Mouse (Mus musculus) MEL-GATA-1-ER (cell line): ENCODE results near the gene Clstn3.
"Not testable (repeated sequence)": the region's sequence is repeated elsewhere in the genome, so short reads cannot be mapped to it uniquely, and the experiment has no call there.

Experiments used
- DNase-seq: peaks from one replicate; pipeline ENCODE4 v3.0.0-alpha.2; 2012; ENCODE audit warnings: low read depth; ENCODE audit errors: extremely low read depth

Clstn3 gene

DNA sequence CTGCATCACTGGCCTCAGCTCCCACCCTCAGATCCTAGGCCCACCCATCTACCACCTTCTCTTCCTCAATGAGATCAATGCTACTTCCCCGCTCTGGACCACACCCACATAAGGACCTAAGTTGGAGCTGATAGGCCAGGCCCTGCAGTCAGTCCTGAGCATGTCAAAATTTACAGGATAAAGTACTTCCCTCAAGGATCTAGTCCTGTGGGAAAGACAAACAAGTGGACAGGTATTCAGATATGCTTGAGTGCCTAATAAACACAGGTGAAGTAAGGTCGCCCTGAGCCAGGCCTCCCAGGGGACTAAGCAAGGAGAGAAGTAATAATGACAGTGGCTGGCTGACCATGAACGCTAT is 15.0 kb upstream of the Clstn3 start:
- peak; percentile 85 for DNase-seq

- peak; percentile 57 for DNase-seq
Observed at GRCm38 (mm10) chr6:124478874-124479572, 14.4 kb upstream of the Clstn3 start.

- peak; percentile 95 for DNase-seq
Observed at GRCm38 (mm10) chr6:124477922-124478651, 13.5 kb upstream of the Clstn3 start.

- no peak for DNase-seq
Observed at GRCm38 (mm10) chr6:124477221-124477655, 12.6 kb upstream of the Clstn3 start.

DNA sequence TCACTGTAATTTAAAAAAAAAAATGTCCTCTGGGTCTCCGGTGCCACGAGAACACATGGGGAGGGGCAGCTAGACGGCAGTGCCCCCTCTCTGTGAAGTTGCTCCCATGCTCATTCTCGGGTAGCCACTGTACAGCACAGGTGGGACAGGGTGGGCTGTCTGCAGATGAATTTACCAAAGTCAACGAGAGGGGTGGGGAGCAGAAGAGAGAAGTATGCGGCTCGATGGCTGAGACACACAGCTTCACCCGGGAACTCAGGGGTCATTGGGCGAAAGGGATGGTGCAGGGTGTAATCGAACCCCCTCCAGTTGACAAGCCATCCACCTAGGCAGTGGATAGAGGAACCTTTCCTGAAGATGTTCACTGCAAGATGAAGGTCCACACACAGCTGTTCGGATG is 12.2 kb upstream of the Clstn3 start:
- no peak for DNase-seq

- DNase-seq = no peak
Observed at GRCm38 (mm10) chr6:124476216-124476615, 11.6 kb upstream of the Clstn3 start.

- DNase-seq = not testable (repeated sequence)
Observed at GRCm38 (mm10) chr6:124475335-124476075, 10.9 kb upstream of the Clstn3 start.

- peak; percentile 98 for DNase-seq
Observed at GRCm38 (mm10) chr6:124474621-124475020, 10.0 kb upstream of the Clstn3 start.

GRCm38 (mm10) chr6:124472801-124473200 is 8.2 kb upstream of the Clstn3 start:
- peak; percentile 85 for DNase-seq

DNA sequence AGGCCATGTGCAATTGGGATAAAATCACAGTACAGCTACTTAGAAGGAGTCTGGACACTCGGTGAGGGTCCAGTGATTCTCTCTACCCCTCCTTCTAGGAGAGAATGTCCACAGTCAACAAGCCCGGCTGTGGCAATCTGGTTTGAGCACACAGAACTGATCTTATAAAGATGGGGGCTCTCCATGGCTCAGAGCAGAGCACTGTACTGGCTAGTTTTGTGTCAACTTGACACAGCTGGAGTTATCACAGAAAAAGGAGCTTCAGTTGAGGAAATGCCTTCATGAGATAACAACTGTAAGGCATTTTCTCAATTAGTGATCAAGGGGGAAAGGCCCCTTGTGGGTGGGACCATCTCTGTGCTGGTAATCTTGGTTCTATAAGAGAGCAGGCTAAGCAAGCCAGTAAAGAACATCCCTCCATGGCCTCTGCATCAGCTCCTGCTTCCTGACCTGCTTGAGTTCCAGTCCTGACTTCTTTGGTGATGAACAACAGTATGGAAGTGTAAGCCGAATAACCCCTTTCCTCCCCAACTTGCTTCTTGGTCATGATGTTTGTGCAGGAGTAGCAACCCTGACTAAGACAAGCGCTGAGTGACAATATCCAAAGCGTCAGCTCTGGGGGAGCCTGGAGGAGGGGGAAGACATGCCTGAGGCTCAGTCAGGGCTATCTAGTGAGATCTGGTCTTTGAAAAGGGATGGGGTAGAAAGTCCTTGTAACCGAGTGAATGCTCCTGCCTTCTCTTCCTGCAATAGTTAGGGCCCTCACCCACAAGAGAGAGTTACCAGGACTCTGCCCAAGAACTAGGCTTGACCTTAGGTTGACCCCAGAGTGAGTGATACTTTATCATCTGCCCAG is 7.4 kb upstream of the Clstn3 start:
- not testable (repeated sequence) for DNase-seq

DNA sequence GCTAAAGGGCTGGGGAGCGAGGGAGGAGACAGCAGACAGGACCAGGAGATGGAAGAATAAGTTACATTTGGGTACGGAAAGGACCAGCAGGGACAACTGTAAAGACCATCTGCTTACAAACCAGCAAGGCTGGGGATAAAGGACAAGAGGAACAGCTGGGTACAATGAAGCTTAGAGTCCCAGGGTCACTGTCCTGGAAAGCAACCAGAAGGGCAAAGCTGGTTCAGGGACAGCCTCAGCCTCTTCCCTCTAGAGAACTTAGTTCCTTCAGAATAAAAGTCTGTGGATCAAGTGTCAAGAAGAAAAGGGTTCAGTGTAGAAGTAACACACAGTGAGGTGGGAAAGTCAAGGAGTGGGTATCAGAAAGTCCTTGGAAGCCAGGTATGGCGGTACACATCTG is 6.5 kb upstream of the Clstn3 start:
- no peak for DNase-seq

GRCm38 (mm10) chr6:124465729-124466128 is 1.1 kb upstream of the Clstn3 start:
- DNase-seq = no peak

GRCm38 (mm10) chr6:124465299-124465698 is 705 bp upstream of the Clstn3 start:
- no peak for DNase-seq

GRCm38 (mm10) chr6:124463881-124464291 is 708 bp downstream of the Clstn3 start:
- DNase-seq = peak; percentile 41

DNA sequence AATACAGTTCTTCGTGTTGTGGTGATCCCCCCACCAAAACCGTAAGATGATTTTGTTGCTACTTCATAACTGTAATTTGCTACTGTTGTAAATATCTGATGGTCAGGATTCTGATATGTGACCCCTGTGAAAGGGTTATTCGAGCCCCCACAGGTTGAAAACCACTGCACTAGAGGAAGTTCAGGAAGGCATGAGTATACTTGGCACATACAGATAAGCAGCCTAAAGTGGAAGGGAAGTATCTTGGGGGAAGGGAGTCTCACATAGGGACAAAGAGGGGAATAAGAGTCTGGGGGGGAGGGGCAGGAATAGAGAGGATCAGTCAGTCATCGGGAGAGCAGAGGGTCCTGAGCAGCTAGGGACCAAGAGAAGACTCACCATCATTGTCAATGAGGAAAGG is 5.2 kb downstream of the Clstn3 start:
- DNase-seq = peak; percentile 33

DNA sequence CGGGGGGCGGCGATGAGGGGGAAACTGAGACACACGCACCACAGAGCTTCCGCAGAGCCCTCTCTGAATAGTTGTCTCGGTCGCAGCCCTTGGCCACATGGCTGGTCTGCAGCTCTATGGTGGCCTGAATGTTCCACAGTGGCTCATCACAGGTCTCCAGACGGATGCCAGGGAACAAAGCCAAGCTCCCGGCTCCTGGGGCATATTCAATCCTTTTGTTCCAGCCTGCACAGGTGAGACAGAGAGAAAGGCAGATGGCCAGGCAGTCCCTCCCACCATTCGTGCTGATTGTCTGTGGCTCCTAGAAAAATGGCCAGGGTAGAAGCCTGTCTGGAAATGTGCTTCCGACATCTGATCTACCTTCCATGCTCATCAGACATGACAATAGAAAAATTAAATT is 6.1 kb downstream of the Clstn3 start:
- no peak for DNase-seq

GRCm38 (mm10) chr6:124457827-124458226 is 6.8 kb downstream of the Clstn3 start:
- DNase-seq = no peak

GRCm38 (mm10) chr6:124456243-124456642 is 8.4 kb downstream of the Clstn3 start:
- no peak for DNase-seq

DNA sequence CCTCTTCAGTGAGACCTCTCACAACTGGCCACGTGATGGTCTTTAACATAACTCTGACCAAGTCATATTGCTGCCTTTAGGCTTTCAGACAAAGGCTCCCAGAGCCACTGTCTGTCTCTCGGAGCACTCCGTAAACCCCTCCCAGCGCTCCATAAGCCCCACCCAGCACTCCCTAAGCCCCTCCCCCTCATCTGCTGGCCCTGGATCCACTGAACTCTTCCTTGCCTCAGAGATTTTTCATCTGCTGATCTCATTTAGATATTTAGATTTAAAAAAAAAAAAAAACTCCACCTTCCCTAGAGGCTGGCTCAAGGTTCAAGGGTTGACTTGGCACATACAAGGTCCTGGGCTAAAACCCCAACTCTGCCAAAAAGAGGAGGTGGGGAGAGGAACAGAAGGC is 10.8 kb downstream of the Clstn3 start:
- no peak for DNase-seq

- DNase-seq = no peak
Observed at GRCm38 (mm10) chr6:124451995-124452394, 12.6 kb downstream of the Clstn3 start.

- DNase-seq = no peak
Observed at GRCm38 (mm10) chr6:124449668-124450383, 14.8 kb downstream of the Clstn3 start.
